Mouse (Mus musculus) CH12.LX (cell line): Measurements from ENCODE around the gene Zfp277. TPM values are rescaled to one million over a fixed set of nuclear protein-coding genes. Genes with fewer than 3 reads are reported as not detected.

ENCODE experiments used
- DNase-seq: peaks from one replicate; pipeline ENCODE4 v3.0.0-alpha.2; 2013; ENCODE audit errors: extremely low read depth
- H3K27ac ChIP-seq: 2 replicates; pipeline ENCODE4 v1.5.1; 2012; ENCODE audit warnings: low read depth, mild to moderate bottlenecking, control low read depth, moderate library complexity; ENCODE audit not compliant: insufficient read depth
- H3K27me3 ChIP-seq: replicated peaks from 2 replicates; pipeline ENCODE3; 2012; ENCODE audit warnings: inconsistent platforms
- H3K36me3 ChIP-seq, 2 experiments: replicated peaks in 1 of 2; 2 replicates each; pipeline versions ENCODE3 to v1.6.1; 2012; ENCODE audit warnings: inconsistent platforms in 1 of 2, low read length in 1 of 2, mild to moderate bottlenecking in 1 of 2, mixed read lengths in 1 of 2, moderate library complexity in 1 of 2; ENCODE audit not compliant: control insufficient read depth in 1 of 2, insufficient read depth in 1 of 2
- H3K4me1 ChIP-seq, 2 experiments: 2 replicates each; pipeline ENCODE4 v1.6.1; 2012; ENCODE audit warnings: inconsistent platforms in 1 of 2, moderate library complexity in 1 of 2; ENCODE audit not compliant: insufficient read depth in 2 of 2, control insufficient read depth in 1 of 2
- H3K4me2 ChIP-seq: 2 replicates; pipeline ENCODE4 v1.6.1; 2012; ENCODE audit warnings: low read depth, mild to moderate bottlenecking, control low read depth; ENCODE audit not compliant: poor library complexity, insufficient read depth, severe bottlenecking
- H3K4me3 ChIP-seq, 3 experiments: fragments of 150-350 bp in 1 of 3; sonication (generic) in 1 of 3; replicated peaks in 1 of 3; 2 replicates each; pipeline versions ENCODE3 to v1.5.1; 2011 to 2012; ENCODE audit warnings: low read depth in 2 of 3, low read length in 2 of 3, mild to moderate bottlenecking in 2 of 3, moderate library complexity in 2 of 3, control low read depth in 1 of 3, improper control_type of control experiment in 1 of 3, inconsistent platforms in 1 of 3, mixed read lengths in 1 of 3; ENCODE audit not compliant: poor library complexity in 1 of 3
- H3K79me2 ChIP-seq: replicated peaks from 2 replicates; pipeline ENCODE4 v1.6.1; 2012; ENCODE audit warnings: mild to moderate bottlenecking, moderate library complexity; ENCODE audit not compliant: control insufficient read depth, poor library complexity, insufficient read depth, severe bottlenecking; ENCODE audit errors: extremely low read depth
- H3K9ac ChIP-seq: 2 replicates; pipeline ENCODE4 v1.6.1; 2012; ENCODE audit warnings: low read depth, mild to moderate bottlenecking, control low read depth, moderate library complexity; ENCODE audit not compliant: insufficient read depth
- H3K9me3 ChIP-seq: replicated peaks from 2 replicates; pipeline ENCODE3; 2012; ENCODE audit warnings: low read length, inconsistent platforms, mixed read lengths
- BHLHE40 ChIP-seq: IDR thresholded peaks from 2 replicates; pipeline ENCODE4 v1.6.1; 2011; ENCODE audit warnings: mild to moderate bottlenecking, low read depth, low read length, improper control_type of control experiment
- CTCF ChIP-seq, 2 experiments: IDR thresholded peaks in 1 of 2; conservative IDR thresholded peaks in 1 of 2; 2 replicates each; pipeline ENCODE4 v1.5.1; 2011 to 2012; ENCODE audit warnings: low read depth in 2 of 2, low read length in 2 of 2, improper control_type of control experiment in 1 of 2, inconsistent platforms in 1 of 2, mild to moderate bottlenecking in 1 of 2, moderate library complexity in 1 of 2
- EP300 ChIP-seq: IDR thresholded peaks from 2 replicates; pipeline ENCODE4 v1.6.1; 2011; ENCODE audit warnings: low read length, improper control_type of control experiment
- GABPA ChIP-seq: IDR thresholded peaks from 2 replicates; pipeline ENCODE4 v1.6.1; 2012; ENCODE audit warnings: low read depth, low read length, improper control_type of control experiment, inconsistent platforms; ENCODE audit not compliant: insufficient replicate concordance
- HCFC1 ChIP-seq: IDR thresholded peaks from 2 replicates; pipeline ENCODE4 v1.6.1; 2012; ENCODE audit warnings: low read depth, mild to moderate bottlenecking, inconsistent platforms, low read length, improper control_type of control experiment
- IRF4 ChIP-seq: IDR thresholded peaks from 2 replicates; pipeline ENCODE4 v1.6.1; 2014; ENCODE audit warnings: low read depth, mild to moderate bottlenecking, inconsistent platforms, low read length, improper control_type of control experiment
- JUN ChIP-seq: IDR thresholded peaks from 2 replicates; pipeline ENCODE4 v1.6.1; 2011; ENCODE audit warnings: low read depth, mild to moderate bottlenecking, low read length, improper control_type of control experiment, moderate library complexity; ENCODE audit not compliant: insufficient read depth
- JUND ChIP-seq: conservative IDR thresholded peaks from 2 replicates; pipeline ENCODE4 v1.6.1; 2011; ENCODE audit warnings: low read depth, low read length, improper control_type of control experiment
- MAZ ChIP-seq: IDR thresholded peaks from 2 replicates; pipeline ENCODE4 v1.6.1; 2012; ENCODE audit warnings: low read depth, mild to moderate bottlenecking, inconsistent platforms, low read length, improper control_type of control experiment, moderate library complexity
- MEF2A ChIP-seq: IDR thresholded peaks from 2 replicates; pipeline ENCODE4 v1.6.1; 2014; ENCODE audit warnings: low read depth, mild to moderate bottlenecking, inconsistent platforms, low read length, improper control_type of control experiment, borderline replicate concordance
- MXI1 ChIP-seq: IDR thresholded peaks from 2 replicates; pipeline ENCODE4 v1.6.1; 2011; ENCODE audit warnings: mild to moderate bottlenecking, low read depth, low read length, improper control_type of control experiment
- MYC ChIP-seq: IDR thresholded peaks from 2 replicates; pipeline ENCODE4 v1.6.1; 2011; ENCODE audit warnings: low read depth, mild to moderate bottlenecking, improper control_type of control experiment, low read length
- NELFE ChIP-seq: IDR thresholded peaks from 2 replicates; pipeline ENCODE4 v1.6.1; 2011; ENCODE audit warnings: low read depth, low read length, improper control_type of control experiment
- NRF1 ChIP-seq: IDR thresholded peaks from 2 replicates; pipeline ENCODE4 v1.6.1; 2014; ENCODE audit warnings: low read depth, mild to moderate bottlenecking, inconsistent platforms, low read length, improper control_type of control experiment, moderate library complexity
- POLR2A ChIP-seq: IDR thresholded peaks from 2 replicates; pipeline ENCODE4 v1.6.1; 2011; ENCODE audit warnings: low read depth, mild to moderate bottlenecking, improper control_type of control experiment, low read length
- POLR2AphosphoS2 ChIP-seq: IDR thresholded peaks from 2 replicates; pipeline ENCODE4 v1.6.1; 2011; ENCODE audit warnings: low read depth, low read length, improper control_type of control experiment
- RAD21 ChIP-seq: IDR thresholded peaks from 2 replicates; pipeline ENCODE4 v1.6.1; 2011; ENCODE audit warnings: low read depth, mild to moderate bottlenecking, low read length, improper control_type of control experiment, moderate library complexity
- RCOR1 ChIP-seq: conservative IDR thresholded peaks from 2 replicates; pipeline ENCODE4 v1.6.1; 2012; ENCODE audit warnings: low read depth, mild to moderate bottlenecking, inconsistent platforms, low read length, improper control_type of control experiment
- SIN3A ChIP-seq: IDR thresholded peaks from 2 replicates; pipeline ENCODE4 v1.6.1; 2012; ENCODE audit warnings: low read length, improper control_type of control experiment, inconsistent platforms
- SMC3 ChIP-seq: IDR thresholded peaks from 2 replicates; pipeline ENCODE4 v1.6.1; 2011; ENCODE audit warnings: low read depth, low read length, improper control_type of control experiment
- TCF12 ChIP-seq: IDR thresholded peaks from 2 replicates; pipeline ENCODE4 v1.6.1; 2014; ENCODE audit warnings: low read depth, mild to moderate bottlenecking, inconsistent platforms, low read length, improper control_type of control experiment
- UBTF ChIP-seq: IDR thresholded peaks from 2 replicates; pipeline ENCODE4 v1.6.1; 2012; ENCODE audit warnings: low read depth, mild to moderate bottlenecking, inconsistent platforms, low read length, improper control_type of control experiment, moderate library complexity
- USF1 ChIP-seq: IDR thresholded peaks from 2 replicates; pipeline ENCODE4 v1.6.1; 2014; ENCODE audit warnings: low read depth, mild to moderate bottlenecking, inconsistent platforms, low read length, improper control_type of control experiment
- USF2 ChIP-seq: conservative IDR thresholded peaks from 2 replicates; pipeline ENCODE4 v1.6.1; 2011; ENCODE audit warnings: low read depth, low read length, improper control_type of control experiment
- ZMIZ1 ChIP-seq: IDR thresholded peaks from 2 replicates; pipeline ENCODE4 v1.6.1; 2012; ENCODE audit warnings: low read depth, mild to moderate bottlenecking, inconsistent platforms, low read length, improper control_type of control experiment
- ZNF384 ChIP-seq: IDR thresholded peaks from 2 replicates; pipeline ENCODE4 v1.6.1; 2012; ENCODE audit warnings: low read depth, low read length, improper control_type of control experiment, inconsistent platforms
- dilution Hi-C: fragments of 300-500 bp; cut with MboI; formaldehyde crosslinking; loops from 2 replicates; pipeline ENCODE4 v1.14.3; 2020; ENCODE audit warnings: low sequenced_read_pairs; ENCODE audit not compliant: extremely low pct_unique_long_range_greater_than_20kb, extremely low pct_ligation_motif_present
- in situ Hi-C: fragments of 300-500 bp; cut with MboI; formaldehyde crosslinking; loops from 3 replicates; pipeline ENCODE4 v1.14.3; 2019; ENCODE audit warnings: low sequenced_read_pairs, low pct_ligation_motif_present, low pct_unique_long_range_greater_than_20kb, mixed read lengths
- polyA plus RNA-seq: library from polyadenylated mRNA; unstranded; fragments of >175 nt; gene quantifications from 2 replicates; pipeline ENCODE4 v1.2.1, GENCODE M21; 2012; ENCODE audit warnings: low read depth; ENCODE audit not compliant: insufficient read length
- total RNA-seq, 2 experiments: library from RNA; depleted of rRNA; stranded (reverse); fragments of 300-350 nt in 1 of 2; fragments of >200 nt in 1 of 2; gene quantifications; 2 replicates each; pipeline ENCODE4 v1.2.3; 2012 to 2014

The Zfp277 gene
- total and polyA plus RNA-seq, 3 experiments, result 13.7 to 31.2 (median 18.9) TPM

- dilution Hi-C loops (no loop called here), in situ Hi-C loops (no loop called here)
- no peak for DNase-seq
- H3K27ac ChIP-seq, result no peak overlapping the region
- H3K9ac ChIP-seq, result no peak overlapping the region
- H3K27me3 ChIP-seq, result no peaks in the 10 kb centered on the region
- TF ChIP-seq EP300, result no peak
- no peak for TF ChIP-seq RAD21
- no peak for TF ChIP-seq GABPA
- no peak for TF ChIP-seq TCF12
- TF ChIP-seq, all 38 proteins: peak for 0
- Histone ChIP-seq H3K9me3 (no peaks in the 10 kb centered on the region), H3K4me3 (no peak overlapping the region), H3K79me2 (no peaks in the 10 kb centered on the region), H3K4me1 (no peaks in the 10 kb centered on the region), H3K4me2 (no peak overlapping the region), H3K36me3 (peaks cover 0 to 21% of the 10 kb centered on the region in 2 experiments)
Observed at GRCm38 (mm10) chr12:40424991-40425390, 20.7 kb downstream of the Zfp277 start.

GRCm38 (mm10) chr12:40417257-40417656 lies 28.4 kb downstream of the Zfp277 start:
- H3K9ac ChIP-seq, result no peak overlapping the region
- DNase-seq, result no peak
- peaks cover 0 to 3% of the 10 kb centered on the region in 2 experiments for H3K36me3 ChIP-seq
- no peaks in the 10 kb centered on the region for H3K27me3 ChIP-seq
- H3K4me2 ChIP-seq, result no peak overlapping the region
- no peaks in the 10 kb centered on the region for H3K4me1 ChIP-seq
- TF ChIP-seq CTCF (conservative IDR thresholded peaks at IDR 0.05 in 1 of 2, IDR thresholded peaks at IDR 0.05 in 1 of 2; ENCODE audit: low read depth in 2 of 2, low read length in 2 of 2) (no peak), MYC (no peak), ZMIZ1 (no peak), NRF1 (no peak), NELFE (no peak), POLR2AphosphoS2 (no peak), MEF2A (no peak), SMC3 (no peak), USF2 (no peak)
- no peaks in the 10 kb centered on the region for H3K9me3 ChIP-seq
- no peak overlapping the region for H3K4me3 ChIP-seq
- H3K27ac ChIP-seq, result no peak overlapping the region
- dilution Hi-C loops, result no loop called here
- H3K79me2 ChIP-seq, result no peaks in the 10 kb centered on the region; the same call in 1 of the 2 replicates
- in situ Hi-C loops, result no loop called here

DNA sequence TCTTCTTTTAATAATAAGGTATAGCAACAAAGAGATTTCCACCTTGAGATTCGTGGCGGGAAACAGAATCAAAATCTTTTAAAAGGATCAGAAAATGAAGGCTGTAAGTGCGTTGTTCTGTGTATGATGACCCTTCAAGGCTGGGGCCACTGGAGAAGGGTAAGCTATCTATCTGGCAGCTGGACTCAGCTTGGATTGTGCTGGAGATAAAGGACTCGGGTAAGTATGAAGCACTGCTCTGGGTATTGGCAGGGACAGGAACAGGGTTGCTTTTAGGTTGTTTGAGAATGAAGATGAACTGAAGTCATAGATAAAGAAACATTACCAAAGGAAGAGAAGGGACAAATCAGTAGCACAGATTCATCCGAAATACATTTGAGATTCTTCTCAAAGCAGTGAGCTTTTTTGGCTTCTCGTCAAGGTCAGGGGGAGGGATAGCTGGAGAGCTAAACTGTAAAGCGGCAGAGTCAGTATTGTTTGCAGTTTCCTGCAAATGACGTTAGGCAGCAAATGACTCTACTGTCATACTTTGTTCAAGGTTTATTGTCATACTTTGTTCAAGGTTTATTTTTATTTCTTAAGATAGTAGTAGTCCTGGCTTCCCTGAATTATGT lies 30.3 kb downstream of the Zfp277 start:
- no peak overlapping the region for H3K27ac ChIP-seq
- no peaks in the 10 kb centered on the region for H3K9me3 ChIP-seq
- TF ChIP-seq RCOR1 (no peak), USF1 (no peak), IRF4 (no peak), MYC (no peak), MXI1 (no peak), TCF12 (no peak), HCFC1 (no peak), MAZ (no peak), USF2 (no peak), JUND (no peak), BHLHE40 (no peak), UBTF (no peak), POLR2A (no peak), JUN (no peak), SIN3A (no peak), ZMIZ1 (no peak), ZNF384 (no peak)
- TF ChIP-seq, all 38 proteins: peak for 0
- Histone ChIP-seq H3K79me2 (no peaks in the 10 kb centered on the region; the same call in 1 of the 2 replicates), H3K4me1 (no peaks in the 10 kb centered on the region), H3K4me2 (no peak overlapping the region), H3K27me3 (no peaks in the 10 kb centered on the region), H3K4me3 (no peak overlapping the region), H3K9ac (no peak overlapping the region), H3K36me3 (peaks cover 0 to 7% of the 10 kb centered on the region in 2 experiments)
- in situ Hi-C loops (no loop called here), dilution Hi-C loops (no loop called here)
- no peak for DNase-seq
